Mouse (Mus musculus): ENCODE measurements around the gene Lyst. TPM values are rescaled to one million over a fixed set of nuclear protein-coding genes. Genes with fewer than 3 reads are reported as not detected.

Gene Lyst
- total and polyA plus RNA-seq, 3 experiments, result 2.9 to 3.1 TPM; not detected in 1

GRCm38 (mm10) chr13:13677871-13678270, 87.7 kb downstream of the Lyst start:
- no peak for DNase-seq (ENCODE audit: low read depth, low spot score)
- peaks cover 0 to 20% of the 10 kb centered on the region in 2 experiments; a peak in 3 of 4 replicates for H3K36me3 ChIP-seq (ENCODE audit: control insufficient read depth in 1 of 2, insufficient read depth in 2 of 2, low read length in 2 of 2)
- peaks cover 3 to 14% of the 10 kb centered on the region in 2 experiments for H3K4me1 ChIP-seq (ENCODE audit: control insufficient read depth in 1 of 2, insufficient read depth in 2 of 2, low read length in 2 of 2)

GRCm38 (mm10) chr13:13681642-13682041, 91.4 kb downstream of the Lyst start:
- Histone ChIP-seq H3K27ac (ENCODE audit: control insufficient read depth, low read depth, low read length) (peak overlapping the region; percentile 75; the same call in 1 of the 2 replicates), H3K9me3 (replicated peaks; ENCODE audit: insufficient read depth, low read length) (no peaks in the 10 kb centered on the region), H3K9ac (ENCODE audit: control insufficient read depth, low read depth, low read length, poor library complexity, severe bottlenecking) (peak overlapping the region; percentile 51), H3K79me2 (ENCODE audit: control insufficient read depth, insufficient read depth, low read length, poor library complexity) (no peaks in the 10 kb centered on the region), H3K36me3 (ENCODE audit: control insufficient read depth in 1 of 2, insufficient read depth in 2 of 2, low read length in 2 of 2) (peaks cover 0 to 20% of the 10 kb centered on the region in 2 experiments), H3K4me3 (ENCODE audit: control insufficient read depth in 1 of 2, insufficient read depth in 1 of 2, low read depth in 2 of 2, low read length in 2 of 2) (no peak overlapping the region), H3K4me1 (ENCODE audit: control insufficient read depth in 1 of 2, insufficient read depth in 2 of 2, low read length in 2 of 2) (peaks cover 3 to 14% of the 10 kb centered on the region in 2 experiments), H3K27me3 (ENCODE audit: control insufficient read depth in 1 of 2, insufficient read depth in 2 of 2, low read length in 2 of 2) (no peaks in the 10 kb centered on the region)
- DNase-seq (ENCODE audit: low read depth, low spot score), result peak; percentile 72
- TF ChIP-seq MYC (IDR thresholded peaks at IDR 0.05; ENCODE audit: low read depth, low read length), result peak; percentile 29; the same call in 1 of the 2 replicates
- no peak for TF ChIP-seq USF2 (IDR thresholded peaks at IDR 0.05; ENCODE audit: borderline replicate concordance in 1 of 2, insufficient read depth in 1 of 2, low read depth in 1 of 2, low read length in 2 of 2)
- TF ChIP-seq RAD21 (IDR thresholded peaks at IDR 0.05; ENCODE audit: low read depth, low read length), result peak; percentile 27
- peak; percentile 32; the same call in 1 of the 2 replicates for TF ChIP-seq SIN3A (IDR thresholded peaks at IDR 0.05; ENCODE audit: low read length)
- no peak for TF ChIP-seq CHD2 (IDR thresholded peaks at IDR 0.05; ENCODE audit: low read length)
- TF ChIP-seq POLR2A (IDR thresholded peaks at IDR 0.05; ENCODE audit: control insufficient read depth in 1 of 2, insufficient read depth in 1 of 2, low read depth in 1 of 2, low read length in 2 of 2, poor library complexity in 1 of 2), result no peak
- no peak for TF ChIP-seq ZC3H11A (IDR thresholded peaks at IDR 0.05; ENCODE audit: low read depth, low read length)
- TF ChIP-seq HCFC1 (IDR thresholded peaks at IDR 0.05; ENCODE audit: low read depth, low read length), result 0 out of 2 replicates have a peak, but pooled peaks have one; percentile 16
- peak; percentile 58 to 68; a peak in 3 of 4 replicates for TF ChIP-seq EP300 (IDR thresholded peaks at IDR 0.05; ENCODE audit: low read depth in 1 of 2, low read length in 2 of 2)
- peak; percentile 68 for TF ChIP-seq TCF12 (IDR thresholded peaks at IDR 0.05; ENCODE audit: low read depth, low read length)
- no peak for TF ChIP-seq USF1 (IDR thresholded peaks at IDR 0.05; ENCODE audit: low read depth, low read length)
- no peak for TF ChIP-seq MEF2A (IDR thresholded peaks at IDR 0.05; ENCODE audit: extremely low read depth, insufficient replicate concordance, low read depth, low read length, poor library complexity, severe bottlenecking)
- TF ChIP-seq GATA1 (IDR thresholded peaks at IDR 0.05; ENCODE audit: low read depth, low read length), result peak; percentile 88
- TF ChIP-seq JUND (IDR thresholded peaks at IDR 0.05; ENCODE audit: low read depth, low read length), result no peak
- TF ChIP-seq CTCF (IDR thresholded peaks at IDR 0.05 in 2 of 3, conservative IDR thresholded peaks at IDR 0.05 in 1 of 3; ENCODE audit: control insufficient read depth in 1 of 3, insufficient read depth in 1 of 3, low read depth in 2 of 3, low read length in 3 of 3, poor library complexity in 1 of 3, severe bottlenecking in 1 of 3), result peak in 2 of 3 experiments; percentile 25 to 50; a peak in 3 of 6 replicates
- no peak for TF ChIP-seq BHLHE40 (IDR thresholded peaks at IDR 0.05; ENCODE audit: borderline replicate concordance, low read depth, low read length)
- TF ChIP-seq ETS1 (IDR thresholded peaks at IDR 0.05; ENCODE audit: low read depth, low read length), result peak; percentile 25; the same call in 1 of the 2 replicates
- no peak for TF ChIP-seq ZNF384 (IDR thresholded peaks at IDR 0.05; ENCODE audit: low read depth, low read length)
- TF ChIP-seq SMC3 (IDR thresholded peaks at IDR 0.05; ENCODE audit: low read depth, low read length), result peak; percentile 43; the same call in 1 of the 2 replicates

More at GRCm38 (mm10) chr13:13677871-13678270, 87.7 kb downstream of the Lyst start:
- Histone ChIP-seq H3K27me3 (ENCODE audit: control insufficient read depth in 1 of 2, insufficient read depth in 2 of 2, low read length in 2 of 2) (no peaks in the 10 kb centered on the region), H3K9me3 (replicated peaks; ENCODE audit: insufficient read depth, low read length) (no peaks in the 10 kb centered on the region), H3K27ac (ENCODE audit: control insufficient read depth, low read depth, low read length) (no peak overlapping the region), H3K79me2 (ENCODE audit: control insufficient read depth, insufficient read depth, low read length, poor library complexity) (no peaks in the 10 kb centered on the region), H3K4me3 (ENCODE audit: control insufficient read depth in 1 of 2, insufficient read depth in 1 of 2, low read depth in 2 of 2, low read length in 2 of 2) (no peak overlapping the region), H3K9ac (ENCODE audit: control insufficient read depth, low read depth, low read length, poor library complexity, severe bottlenecking) (no peak overlapping the region)
- TF ChIP-seq NRF1 (IDR thresholded peaks at IDR 0.05; ENCODE audit: insufficient read depth, low read depth, low read length, poor library complexity, severe bottlenecking) (no peak), HCFC1 (IDR thresholded peaks at IDR 0.05; ENCODE audit: low read depth, low read length) (no peak), RCOR1 (IDR thresholded peaks at IDR 0.05; ENCODE audit: low read depth, low read length) (no peak), GABPA (IDR thresholded peaks at IDR 0.05; ENCODE audit: low read depth, low read length) (no peak), TBP (IDR thresholded peaks at IDR 0.05; ENCODE audit: low read depth, low read length) (no peak), MYC (IDR thresholded peaks at IDR 0.05; ENCODE audit: low read depth, low read length) (no peak), SIN3A (IDR thresholded peaks at IDR 0.05; ENCODE audit: low read length) (no peak), USF1 (IDR thresholded peaks at IDR 0.05; ENCODE audit: low read depth, low read length) (no peak), NELFE (IDR thresholded peaks at IDR 0.05; ENCODE audit: low read depth, low read length) (no peak), MXI1 (IDR thresholded peaks at IDR 0.05; ENCODE audit: low read depth, low read length) (no peak), CTCF (IDR thresholded peaks at IDR 0.05 in 2 of 3, conservative IDR thresholded peaks at IDR 0.05 in 1 of 3; ENCODE audit: control insufficient read depth in 1 of 3, insufficient read depth in 1 of 3, low read depth in 2 of 3, low read length in 3 of 3, poor library complexity in 1 of 3, severe bottlenecking in 1 of 3) (no peak), MAFK (IDR thresholded peaks at IDR 0.05; ENCODE audit: borderline replicate concordance, low read depth, low read length) (no peak), JUND (IDR thresholded peaks at IDR 0.05; ENCODE audit: low read depth, low read length) (no peak), ZNF384 (IDR thresholded peaks at IDR 0.05; ENCODE audit: low read depth, low read length) (no peak), E2F4 (IDR thresholded peaks at IDR 0.05; ENCODE audit: borderline replicate concordance, low read depth, low read length) (no peak), RAD21 (IDR thresholded peaks at IDR 0.05; ENCODE audit: low read depth, low read length) (no peak), BHLHE40 (IDR thresholded peaks at IDR 0.05; ENCODE audit: borderline replicate concordance, low read depth, low read length) (no peak), EP300 (IDR thresholded peaks at IDR 0.05; ENCODE audit: low read depth in 1 of 2, low read length in 2 of 2) (no peak), POLR2AphosphoS2 (IDR thresholded peaks at IDR 0.05; ENCODE audit: low read length) (no peak)
